Mouse (Mus musculus): ENCODE results near the gene Kcnk1.
A peak's percentile ranks its signal among the peaks of the same experiment; 100 is the strongest.

Gene Kcnk1

DNA sequence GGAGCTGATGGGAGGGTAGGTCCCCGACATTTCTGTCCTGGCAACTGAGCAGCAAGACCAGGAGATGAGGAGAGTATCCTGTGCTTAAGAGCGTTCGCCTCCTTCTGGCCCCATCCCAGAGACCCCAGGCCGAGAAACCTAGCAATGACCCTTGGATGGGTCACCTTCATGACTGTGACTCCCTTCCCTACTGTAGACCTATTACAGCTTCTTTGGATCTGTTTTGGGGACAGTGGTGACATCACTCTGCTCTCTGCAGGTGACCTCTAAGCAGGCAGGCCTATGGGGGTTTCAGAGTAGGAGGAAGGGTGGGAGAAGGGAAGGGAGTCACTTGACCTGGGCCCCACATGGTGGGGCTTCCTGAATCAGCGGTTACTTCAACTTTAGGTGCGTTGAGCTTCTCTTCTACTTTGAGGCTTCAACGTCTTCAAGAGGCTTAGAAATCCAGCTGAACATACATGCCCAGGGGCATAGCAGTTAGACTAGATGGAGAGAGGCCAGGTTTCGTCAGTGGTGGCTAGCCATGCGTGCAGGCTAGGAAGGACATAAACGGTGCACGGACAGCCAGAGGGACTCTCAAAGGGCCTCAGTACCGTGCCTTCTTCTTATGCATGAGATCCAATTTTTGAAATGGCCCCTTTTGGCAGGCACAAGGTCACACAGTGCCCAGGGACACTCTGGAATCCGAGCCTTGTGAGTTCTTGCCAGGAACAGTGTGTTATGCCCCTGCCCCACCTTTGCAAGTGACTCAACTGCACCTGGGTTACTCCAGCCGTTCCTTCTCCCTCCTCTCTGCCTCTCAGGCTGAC is 1.3 kb downstream of the Kcnk1 start:
- peak; percentile 16 to 20 for DNase-seq (ENCODE audit: low spot score in 2 of 2)

DNA sequence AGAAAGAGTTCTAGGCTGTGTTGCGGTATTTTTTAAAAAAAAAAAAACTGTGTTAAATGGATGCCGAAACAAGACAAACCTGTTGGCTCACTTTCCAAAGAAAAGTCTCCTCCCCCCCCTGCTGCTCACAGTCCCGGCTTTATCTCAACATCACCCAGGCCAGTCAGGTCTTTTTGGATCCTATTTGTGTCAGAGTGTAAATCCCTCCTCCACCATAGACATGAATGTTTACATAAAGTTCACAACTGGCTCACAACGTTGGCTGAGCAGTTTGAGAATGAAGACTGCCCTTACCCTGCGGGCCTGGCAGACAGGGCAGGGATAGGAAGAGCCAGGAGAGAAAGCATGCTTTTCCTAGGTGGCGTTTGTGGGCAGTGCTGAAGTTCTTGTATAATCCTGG is 2.0 kb downstream of the Kcnk1 start:
- DNase-seq (ENCODE audit: low spot score in 2 of 2): no peak

DNA sequence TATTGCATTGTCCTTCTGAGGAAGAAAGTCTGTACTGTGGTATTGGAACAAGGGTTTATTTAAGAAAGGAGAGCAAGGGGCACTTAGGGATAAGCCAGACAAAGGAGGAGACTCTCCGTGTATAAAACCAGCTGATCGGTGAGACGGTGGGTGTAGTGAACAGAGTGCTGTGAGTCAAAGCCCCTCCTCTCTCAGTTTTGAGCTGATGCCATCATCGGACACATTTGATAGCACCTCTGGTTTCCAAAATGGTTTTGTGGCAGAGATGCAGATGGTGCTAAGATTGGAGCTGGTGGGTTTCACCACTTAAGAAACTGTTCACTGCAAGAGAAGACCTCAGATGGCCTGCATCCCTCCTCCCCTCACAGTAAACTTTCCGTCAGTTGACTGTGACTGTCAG is 2.6 kb downstream of the Kcnk1 start:
- DNase-seq (ENCODE audit: low spot score in 2 of 2): peak in 1 of 2 experiments; percentile 48

DNA sequence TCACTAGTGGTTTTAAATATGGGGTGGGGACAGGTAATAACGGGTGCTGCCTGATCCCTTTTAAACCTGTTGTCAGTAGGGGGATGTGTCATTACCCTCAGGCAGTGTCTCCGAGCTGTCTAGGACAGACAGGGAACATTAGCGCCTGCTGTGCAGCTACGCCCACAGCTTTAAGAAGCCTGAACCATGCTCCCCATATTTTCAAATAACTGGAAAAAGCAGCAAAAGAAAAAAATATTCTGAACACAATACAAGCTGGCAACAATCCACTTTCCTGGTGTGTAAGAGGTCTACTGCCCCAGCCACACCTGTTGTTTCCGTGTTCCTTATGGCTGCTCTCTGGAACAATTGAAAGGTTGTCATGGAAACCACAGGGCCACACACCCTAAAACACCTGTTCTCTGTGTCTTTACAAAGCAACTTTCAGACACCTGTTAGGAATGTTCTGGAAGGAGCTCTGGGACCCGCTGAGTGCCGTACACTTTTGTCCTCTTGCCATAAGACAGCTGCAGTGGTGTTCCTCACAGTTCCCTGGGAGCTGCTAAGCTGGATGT is 4.9 kb downstream of the Kcnk1 start:
- DNase-seq (ENCODE audit: low spot score in 2 of 2): no peak

DNA sequence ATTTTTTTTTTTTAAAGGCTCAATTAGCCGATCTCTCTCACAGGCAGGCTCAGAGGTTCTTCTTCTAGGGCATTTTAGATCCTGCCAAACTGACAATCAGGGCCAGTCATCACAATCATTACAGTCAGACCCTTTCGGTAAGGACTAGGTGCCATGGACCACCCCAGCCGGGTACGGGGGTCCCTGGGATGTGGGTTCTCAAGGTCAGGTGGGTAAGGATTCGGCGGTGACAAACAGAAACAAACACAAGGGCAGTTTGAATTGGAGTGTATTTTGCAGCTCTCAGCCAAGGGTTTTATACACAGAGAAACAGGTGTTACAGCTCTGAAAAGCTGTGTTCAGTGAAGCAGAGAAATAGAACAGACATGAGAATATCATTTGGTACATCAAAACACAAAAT is 8.6 kb downstream of the Kcnk1 start:
- no peak for DNase-seq (ENCODE audit: low spot score in 2 of 2)

DNA sequence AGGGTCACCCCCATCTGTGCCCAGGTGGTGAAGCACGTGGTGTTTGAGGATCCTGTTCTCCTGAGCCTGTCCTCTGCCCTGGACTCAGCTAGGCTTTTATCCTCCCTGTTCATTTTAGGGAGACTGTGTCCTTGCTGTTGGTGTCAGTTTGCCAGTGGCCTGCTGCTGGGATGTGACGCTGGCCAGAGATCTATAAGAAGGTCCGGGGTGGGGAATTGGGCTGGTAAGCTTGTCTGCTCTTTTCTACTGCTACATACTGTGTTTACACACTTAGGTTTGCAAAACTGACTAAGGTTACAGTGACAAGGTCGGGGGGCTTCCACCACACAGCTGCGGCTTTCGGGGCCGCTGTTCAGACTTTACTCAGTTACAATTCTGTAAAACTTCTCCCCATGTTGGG is 10.0 kb downstream of the Kcnk1 start:
- no peak for DNase-seq (ENCODE audit: low spot score in 2 of 2)

DNA sequence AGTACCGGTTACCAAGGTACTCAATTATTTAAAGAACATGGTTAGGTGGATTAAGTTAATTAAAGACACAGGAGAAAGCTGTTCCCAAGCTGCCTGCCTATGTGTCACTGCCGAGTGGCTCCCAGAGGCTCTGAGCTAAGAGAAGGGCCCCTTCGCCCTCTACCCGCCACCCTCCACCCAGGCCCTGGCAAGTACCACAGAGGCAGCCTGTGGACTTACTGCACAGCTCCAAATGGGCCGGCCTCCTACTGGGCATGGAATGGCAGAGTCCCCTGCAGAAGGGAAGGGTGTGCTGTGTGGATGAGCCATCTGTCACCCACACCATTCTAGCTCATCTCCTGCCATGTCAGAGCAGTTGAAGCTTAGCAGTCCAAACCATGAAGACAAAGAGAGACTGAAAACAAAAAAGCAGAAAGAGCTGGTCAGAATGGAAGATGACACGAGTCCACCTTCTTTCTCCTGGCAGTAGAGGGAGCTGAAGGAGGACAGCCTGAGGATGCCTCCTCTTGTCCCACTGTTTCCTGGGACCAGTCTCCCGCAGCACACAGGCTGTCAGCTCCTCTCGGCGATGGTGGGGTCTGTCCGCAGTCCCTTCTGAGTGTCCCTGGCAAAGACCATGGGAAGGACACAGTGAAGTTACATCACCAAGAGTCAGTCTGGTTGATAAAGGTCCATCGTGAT is 11.5 kb downstream of the Kcnk1 start:
- no peak for DNase-seq (ENCODE audit: low spot score in 2 of 2)

DNA sequence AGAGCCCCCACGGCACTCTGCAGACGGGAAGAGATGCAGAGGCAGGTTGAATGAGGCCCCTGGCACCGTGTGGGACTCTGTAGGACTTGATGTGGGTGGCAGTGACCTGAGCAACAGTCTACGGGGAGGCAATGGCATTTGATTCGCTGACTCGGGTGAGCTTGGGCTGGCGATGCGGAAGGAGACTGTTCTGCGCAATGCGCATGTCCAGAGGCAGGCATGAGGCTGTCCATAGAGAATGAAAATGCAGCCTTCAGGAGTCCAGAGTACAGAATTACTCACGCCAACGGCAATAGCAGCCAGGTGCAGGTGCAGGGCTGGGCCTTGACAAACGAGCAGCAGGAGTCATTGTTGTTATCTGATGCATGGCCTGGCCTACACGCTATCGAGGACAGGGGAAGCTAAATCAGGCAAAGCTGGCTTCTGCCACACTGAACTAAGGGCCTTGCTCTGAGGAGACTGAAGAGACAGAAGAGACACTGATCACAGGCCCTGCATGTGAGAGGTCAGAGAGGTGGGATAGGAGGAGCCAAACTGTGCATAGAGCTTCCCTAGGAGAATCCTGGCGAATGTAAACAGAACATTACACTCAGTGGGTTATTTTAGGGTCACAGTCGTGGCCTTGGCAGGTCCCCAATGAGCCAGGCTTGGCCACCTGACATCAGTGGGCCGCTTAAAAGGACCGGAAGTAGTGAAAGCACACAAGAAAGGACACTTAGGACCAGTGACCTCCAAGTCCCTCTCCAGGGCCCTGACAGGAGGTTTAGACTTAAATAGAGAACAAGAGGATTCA is 12.8 kb downstream of the Kcnk1 start:
- DNase-seq (ENCODE audit: low spot score in 2 of 2): no peak

DNA sequence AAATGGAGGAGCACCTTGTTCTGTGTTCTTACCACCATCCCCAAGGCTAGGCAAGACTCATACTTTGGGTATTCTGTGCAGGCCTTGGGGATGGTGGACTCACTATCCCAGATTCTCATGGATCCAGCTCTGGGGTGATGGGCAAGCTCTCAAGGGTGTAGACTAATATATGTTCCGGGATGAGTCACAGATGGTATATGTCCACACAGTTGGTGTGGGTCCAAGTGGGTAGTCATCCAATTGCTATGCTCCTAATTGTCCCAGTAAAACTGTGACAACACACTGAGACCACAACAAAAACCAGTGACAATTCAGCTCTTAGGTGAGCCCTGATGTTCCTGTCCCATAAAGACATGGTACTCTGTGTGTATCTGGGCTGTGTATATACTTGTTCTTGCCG is 14.0 kb downstream of the Kcnk1 start:
- DNase-seq (ENCODE audit: low spot score in 2 of 2): no peak

DNA sequence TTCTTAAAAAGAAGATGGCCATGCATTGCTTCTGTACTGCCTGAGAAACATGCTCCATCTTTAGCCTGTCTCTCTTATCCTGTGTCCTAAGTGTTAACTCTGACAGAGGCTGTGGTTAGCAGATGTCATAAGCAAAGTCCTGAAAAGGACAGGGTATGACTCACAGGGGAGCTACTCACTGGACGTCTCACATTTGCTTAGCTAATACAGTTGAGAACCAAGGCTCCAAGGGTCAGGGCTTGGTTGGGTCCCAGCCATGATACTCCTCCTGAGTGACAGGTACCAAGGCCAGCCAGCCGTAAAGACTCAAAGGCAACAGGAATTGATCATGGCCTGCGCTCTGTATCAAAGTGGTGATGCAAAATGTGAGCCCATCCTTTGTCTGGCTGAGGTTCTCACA is 15.9 kb downstream of the Kcnk1 start:
- DNase-seq (ENCODE audit: low spot score in 2 of 2): no peak

DNA sequence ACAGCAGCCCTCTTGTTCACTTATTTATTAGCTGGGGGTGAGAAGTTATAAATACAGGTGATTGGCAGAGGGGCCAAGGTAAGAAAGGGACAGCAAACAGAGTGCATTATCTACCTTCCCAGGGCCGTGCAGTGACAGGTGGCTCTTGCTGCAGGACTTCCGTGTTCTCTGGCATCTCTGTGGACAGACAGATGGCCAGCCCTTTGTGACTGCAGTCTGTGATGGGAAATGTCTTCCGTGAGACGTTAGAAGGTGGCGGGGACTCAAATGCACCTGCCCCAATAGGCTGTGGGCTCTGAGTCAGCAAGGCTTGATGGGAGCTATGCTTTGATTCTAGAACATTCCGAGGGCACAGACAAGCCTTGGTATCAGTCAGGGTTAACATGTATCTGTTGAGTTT is 17.4 kb downstream of the Kcnk1 start:
- no peak for DNase-seq (ENCODE audit: low spot score in 2 of 2)

DNA sequence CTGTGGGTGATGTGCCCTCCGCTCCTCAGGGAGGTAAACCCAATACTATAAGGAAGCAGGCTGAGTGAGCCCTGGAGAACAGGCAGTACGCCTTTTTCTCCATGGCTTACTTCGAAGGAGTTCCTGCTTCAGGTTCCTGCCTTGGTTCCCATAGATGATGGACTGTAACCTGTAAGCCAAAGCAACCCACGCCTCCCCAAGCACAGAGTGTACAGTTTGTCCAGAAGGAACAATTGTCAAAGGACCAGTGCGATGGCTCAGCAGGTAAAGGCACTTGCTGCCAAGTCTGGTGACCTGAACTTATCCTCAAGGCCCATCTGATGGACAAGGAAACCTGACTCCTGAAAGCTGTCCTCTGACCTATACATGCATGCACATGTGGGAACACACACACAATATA is 18.7 kb downstream of the Kcnk1 start:
- no peak for DNase-seq (ENCODE audit: low spot score in 2 of 2)

DNA sequence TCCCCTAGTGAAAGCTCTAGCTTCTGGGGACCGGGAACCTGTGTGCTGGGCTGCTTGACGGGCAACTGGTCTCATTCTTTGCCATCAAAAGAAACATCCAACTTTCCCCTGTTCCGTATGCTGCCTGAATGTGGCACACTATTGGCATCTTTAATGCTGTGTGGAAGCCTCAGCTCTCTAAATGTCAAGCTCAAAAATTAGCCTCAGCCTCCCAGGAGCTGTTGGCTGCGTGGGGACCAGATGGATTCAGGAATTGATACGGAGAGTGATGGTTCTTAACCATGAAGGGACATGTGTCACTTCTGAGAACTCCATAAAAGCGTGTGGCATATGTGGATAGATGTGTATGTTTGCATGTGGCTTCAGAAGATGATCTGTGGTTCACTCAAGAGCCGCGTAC is 27.0 kb downstream of the Kcnk1 start:
- no peak for DNase-seq (ENCODE audit: low spot score in 2 of 2)

DNA sequence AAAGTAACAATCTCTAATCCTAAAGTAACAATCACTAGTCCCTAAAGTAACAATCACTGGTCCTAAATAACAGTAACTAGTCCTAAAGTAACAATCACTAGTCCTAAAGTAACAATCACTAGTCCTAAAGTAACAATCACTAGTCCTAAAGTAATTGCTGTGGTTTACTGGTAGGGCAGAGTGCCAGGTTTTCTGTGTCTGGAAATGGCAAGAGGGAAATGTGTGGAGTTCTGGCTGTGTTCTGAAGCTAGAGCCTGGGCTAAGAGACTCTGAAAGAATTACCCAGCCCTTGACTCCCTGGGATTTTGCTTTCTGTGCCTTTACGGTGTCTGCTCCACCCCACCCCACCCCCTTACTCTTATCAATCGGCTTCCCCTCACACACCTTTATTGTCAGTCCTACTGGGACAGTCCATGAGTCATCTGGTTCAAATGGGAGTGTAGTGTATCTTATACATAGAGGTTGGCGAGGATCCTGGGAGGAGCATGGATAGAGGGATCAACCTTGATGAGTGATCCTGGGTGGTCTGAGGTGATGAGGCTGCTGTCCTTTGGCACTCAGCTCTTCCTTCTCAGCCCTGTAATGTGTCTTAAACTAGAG is 28.8 kb downstream of the Kcnk1 start:
- no peak for DNase-seq (ENCODE audit: low spot score in 2 of 2)

DNA sequence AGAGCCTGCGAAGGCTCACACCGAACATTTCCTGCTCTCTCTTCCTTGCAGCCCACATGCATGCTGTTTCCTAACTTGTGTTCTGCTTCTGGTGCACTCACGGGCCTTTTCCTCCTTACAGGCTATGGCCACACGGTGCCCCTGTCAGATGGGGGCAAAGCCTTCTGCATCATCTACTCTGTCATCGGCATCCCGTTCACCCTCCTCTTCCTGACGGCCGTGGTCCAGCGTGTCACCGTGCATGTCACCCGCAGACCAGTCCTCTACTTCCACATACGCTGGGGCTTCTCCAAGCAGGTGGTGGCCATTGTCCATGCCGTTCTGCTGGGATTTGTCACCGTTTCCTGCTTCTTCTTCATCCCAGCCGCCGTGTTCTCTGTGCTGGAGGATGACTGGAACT is 29.9 kb downstream of the Kcnk1 start:
- DNase-seq (ENCODE audit: low spot score in 2 of 2): no peak

DNA sequence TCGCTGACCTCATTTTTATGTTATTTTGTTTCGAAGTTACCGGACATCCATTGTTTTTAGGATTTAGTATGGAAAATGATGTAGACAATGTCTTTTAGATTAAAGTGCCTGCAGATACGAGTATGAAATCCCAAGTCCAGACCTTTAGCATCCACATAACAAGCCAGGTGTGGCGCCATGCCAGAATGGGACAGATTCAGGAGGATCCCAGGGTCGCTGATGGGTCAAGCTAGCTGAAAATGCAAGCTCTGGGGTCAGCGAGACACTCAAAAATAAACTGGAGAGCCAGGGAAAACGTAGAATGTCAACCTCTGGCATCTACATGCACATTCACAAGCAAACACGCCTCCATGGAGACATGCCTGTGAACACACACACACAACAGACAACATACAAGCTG is 31.2 kb downstream of the Kcnk1 start:
- DNase-seq (ENCODE audit: low spot score in 2 of 2): no peak

DNA sequence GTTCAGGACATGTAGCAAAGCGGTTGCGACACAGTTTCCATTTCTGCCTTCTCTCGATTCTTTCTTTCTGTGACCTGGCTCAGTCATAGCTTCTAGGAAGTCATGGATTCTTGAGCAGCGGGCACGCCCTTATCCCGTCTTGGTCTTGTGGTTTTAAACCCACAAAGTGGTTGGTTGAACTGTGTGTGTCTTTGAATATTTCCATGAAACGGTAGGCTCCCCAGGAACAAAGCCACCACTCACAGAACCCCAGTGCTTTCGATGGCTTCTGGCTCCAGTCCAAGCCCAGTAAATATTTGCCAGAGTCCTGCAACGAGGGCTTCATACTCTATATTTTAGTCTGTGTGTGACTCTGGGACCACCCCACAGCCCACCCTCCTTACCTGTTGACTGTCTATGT is 31.6 kb downstream of the Kcnk1 start:
- no peak for DNase-seq (ENCODE audit: low spot score in 2 of 2)

DNA sequence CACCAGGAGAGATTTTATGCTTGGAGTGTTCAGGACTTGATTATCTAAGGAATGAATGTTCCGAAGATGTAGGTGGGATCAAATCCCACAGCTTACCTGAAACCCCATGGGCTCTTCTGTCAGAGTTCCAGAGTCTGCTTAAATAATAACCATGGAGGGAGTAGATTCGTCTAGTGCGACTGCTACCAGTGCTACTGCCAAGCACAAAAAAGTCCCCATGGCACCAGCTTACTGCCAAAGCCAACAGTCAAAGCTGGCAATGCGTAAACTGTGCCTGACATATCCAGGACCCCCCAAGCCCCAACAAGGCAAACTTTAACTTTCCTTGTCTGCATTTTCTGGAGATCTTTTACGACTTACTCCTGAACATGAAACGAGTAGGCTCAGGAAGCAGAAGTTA is 32.5 kb downstream of the Kcnk1 start:
- no peak for DNase-seq (ENCODE audit: low spot score in 2 of 2)

DNA sequence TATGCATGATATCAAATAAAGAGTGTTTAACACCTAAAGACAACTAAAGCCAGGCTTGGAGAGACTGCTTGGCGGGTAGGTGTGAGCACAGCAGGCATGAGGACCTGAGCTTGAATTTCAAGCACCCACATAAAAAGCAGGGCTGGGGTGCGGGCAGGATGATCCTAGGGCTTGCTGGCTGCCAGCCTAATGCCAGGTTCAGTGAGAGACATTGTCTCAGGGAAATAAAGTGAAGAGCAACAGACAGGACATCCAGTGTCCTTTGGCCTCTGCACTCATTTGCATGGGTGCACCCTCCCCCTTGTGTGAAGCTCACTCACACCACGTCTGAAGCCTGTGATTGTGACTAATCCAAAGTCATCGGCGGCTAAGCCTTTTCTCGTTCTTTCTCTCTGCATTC is 34.0 kb downstream of the Kcnk1 start:
- DNase-seq (ENCODE audit: low spot score in 2 of 2): no peak

DNA sequence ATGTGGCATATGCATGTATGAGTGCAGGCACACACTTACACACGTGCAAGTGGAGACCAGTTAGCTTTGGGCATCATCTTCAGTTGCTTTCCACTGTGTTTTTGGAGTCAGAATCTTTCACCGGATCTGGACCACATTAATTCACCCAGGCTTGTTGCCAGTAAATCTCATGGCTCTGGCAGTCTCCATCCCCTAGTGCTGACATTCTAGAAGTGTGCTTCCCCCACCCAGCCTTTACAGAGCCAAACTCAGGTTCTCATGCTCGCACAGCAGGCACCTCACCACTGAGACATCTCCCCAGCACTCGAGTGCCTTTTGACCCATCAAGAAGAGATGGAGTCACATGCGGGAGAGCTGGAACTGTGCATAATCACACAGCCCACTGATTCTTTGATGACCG is 37.8 kb downstream of the Kcnk1 start:
- no peak for DNase-seq (ENCODE audit: low spot score in 2 of 2)

DNA sequence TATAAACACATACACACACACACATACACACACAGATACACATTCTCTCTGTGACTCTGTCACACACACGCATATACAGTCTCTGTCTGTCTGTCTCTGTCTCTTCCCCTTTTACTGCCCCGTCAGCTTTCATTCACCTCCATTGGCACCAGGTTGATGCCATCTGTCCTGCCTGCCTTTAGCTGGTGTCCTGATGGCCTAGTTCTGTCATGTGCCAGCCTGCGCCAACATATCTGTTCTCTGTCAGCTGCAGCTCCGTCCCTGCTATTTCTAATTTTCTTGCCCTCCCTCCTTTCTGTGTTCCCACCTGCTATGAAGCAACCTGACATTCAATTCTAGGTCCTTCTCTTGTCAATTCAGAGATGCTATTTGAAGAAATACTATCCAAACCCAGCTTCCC is 40.1 kb downstream of the Kcnk1 start:
- DNase-seq (ENCODE audit: low spot score in 2 of 2): no peak

DNA sequence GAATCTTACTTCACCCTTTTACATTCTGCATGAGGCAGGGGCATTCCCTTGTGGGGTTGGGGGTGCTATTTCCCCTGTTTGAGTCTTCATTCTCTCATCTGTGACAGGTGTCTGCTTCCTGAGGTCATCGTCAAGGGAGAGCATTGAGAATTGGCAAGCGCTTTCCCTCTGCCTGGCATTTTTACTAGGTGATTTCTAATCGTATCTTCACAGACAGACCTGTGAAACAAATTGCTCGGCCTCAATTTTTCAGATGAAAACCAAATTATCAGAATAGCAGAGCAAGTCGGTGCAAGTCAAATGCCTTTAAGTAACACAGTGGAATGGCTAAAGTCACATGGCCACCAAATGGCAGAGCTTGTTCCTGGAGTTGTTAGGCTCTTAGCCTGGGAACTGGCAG is 41.4 kb downstream of the Kcnk1 start:
- no peak for DNase-seq (ENCODE audit: low spot score in 2 of 2)

Measured in frontal cortex, postnatal 14 days (tissue).